Mouse (Mus musculus) natural killer cell, adult 2 months (primary cell): ENCODE data around the gene Sugct.

Source experiments
- DNase-seq, 2 experiments: peaks; one replicate each; pipeline ENCODE4 v3.0.0; 2022; ENCODE audit warnings: low spot score in 2 of 2

Gene Sugct

GRCm38 (mm10) chr13:17296460-17296859 lies 398.9 kb downstream of the Sugct start:
- no peak for DNase-seq

- DNase-seq, result no peak
Measured at GRCm38 (mm10) chr13:17291057-17291456, 404.3 kb downstream of the Sugct start.

- no peak for DNase-seq
Measured at GRCm38 (mm10) chr13:17288377-17288776, 407.0 kb downstream of the Sugct start.

- no peak for DNase-seq
Measured at GRCm38 (mm10) chr13:17245936-17246335, 449.4 kb downstream of the Sugct start.

GRCm38 (mm10) chr13:17216524-17216923 lies 478.8 kb downstream of the Sugct start:
- no peak for DNase-seq

GRCm38 (mm10) chr13:17212681-17213080 lies 482.7 kb downstream of the Sugct start:
- no peak for DNase-seq

GRCm38 (mm10) chr13:17190180-17190762 lies 505.1 kb downstream of the Sugct start:
- DNase-seq, result no peak

GRCm38 (mm10) chr13:17185253-17185652 lies 510.1 kb downstream of the Sugct start:
- no peak for DNase-seq

GRCm38 (mm10) chr13:17165917-17166316 lies 529.4 kb downstream of the Sugct start:
- DNase-seq, result no peak

- DNase-seq, result no peak
Measured at GRCm38 (mm10) chr13:17164721-17165120, 530.6 kb downstream of the Sugct start.

GRCm38 (mm10) chr13:17146441-17146992 lies 548.8 kb downstream of the Sugct start:
- DNase-seq, result no peak

GRCm38 (mm10) chr13:17116073-17116472 lies 579.3 kb downstream of the Sugct start:
- no peak for DNase-seq

GRCm38 (mm10) chr13:17102372-17102771 lies 593.0 kb downstream of the Sugct start:
- no peak for DNase-seq

- DNase-seq, result no peak
Measured at GRCm38 (mm10) chr13:17086547-17086946, 608.8 kb downstream of the Sugct start.

GRCm38 (mm10) chr13:17086146-17086545 lies 609.2 kb downstream of the Sugct start:
- no peak for DNase-seq

- no peak for DNase-seq
Measured at GRCm38 (mm10) chr13:17084946-17085852, 610.2 kb downstream of the Sugct start.

GRCm38 (mm10) chr13:17081618-17082017 lies 613.7 kb downstream of the Sugct start:
- no peak for DNase-seq

- no peak for DNase-seq
Measured at GRCm38 (mm10) chr13:17065552-17065951, 629.8 kb downstream of the Sugct start.

- no peak for DNase-seq
Measured at GRCm38 (mm10) chr13:17056650-17057049, 638.7 kb downstream of the Sugct start.

GRCm38 (mm10) chr13:17043426-17044224 lies 651.7 kb downstream of the Sugct start:
- DNase-seq, result no peak

- DNase-seq, result no peak
Measured at GRCm38 (mm10) chr13:17042332-17042731, 653.0 kb downstream of the Sugct start.

- DNase-seq, result no peak
Measured at GRCm38 (mm10) chr13:17039727-17040126, 655.6 kb downstream of the Sugct start.
